Mouse (Mus musculus): Measurements from ENCODE around the gene Kif23.

The Kif23 gene

DNA sequence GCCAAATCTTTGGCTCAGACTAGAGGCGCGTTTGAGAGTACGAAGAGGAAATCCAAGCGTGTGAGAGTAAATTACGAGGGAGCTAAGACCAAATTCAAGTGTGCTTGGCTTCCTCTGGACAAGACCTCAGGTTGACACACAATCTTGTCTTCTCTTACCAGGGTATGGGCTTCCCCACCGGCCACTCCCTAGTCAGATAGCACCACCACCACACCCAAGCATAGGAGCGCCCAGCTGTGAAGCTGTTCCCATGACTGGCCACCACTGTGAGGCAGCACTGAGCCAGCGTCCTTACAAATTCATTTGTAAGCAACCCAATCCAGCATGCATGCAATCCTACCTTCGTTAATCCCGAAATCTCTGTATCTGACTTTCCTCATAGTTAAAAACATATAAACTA, 39.7 kb downstream of the Kif23 start:
- DNase-seq (ENCODE audit: low spot score in 2 of 2) = no peak

DNA sequence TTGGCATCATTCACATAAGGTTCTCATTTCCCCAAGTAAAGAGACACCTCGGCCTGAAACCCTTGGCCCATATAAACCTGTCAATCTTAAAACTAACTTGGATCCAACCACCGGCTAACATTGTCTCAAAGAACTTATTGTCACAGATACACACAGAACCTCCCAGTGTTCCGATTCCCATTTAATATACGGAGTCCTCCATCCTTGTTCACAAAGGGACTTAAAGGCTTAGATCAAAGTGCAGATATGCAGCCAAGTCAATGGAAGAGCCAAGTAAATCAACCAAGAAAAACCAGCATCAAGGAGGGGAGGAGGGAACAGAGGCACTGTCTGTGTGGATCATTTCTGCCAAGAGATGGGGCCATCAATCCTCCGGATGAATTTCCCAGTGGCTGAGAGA, 41.0 kb downstream of the Kif23 start:
- DNase-seq (ENCODE audit: low spot score in 2 of 2) = no peak

DNA sequence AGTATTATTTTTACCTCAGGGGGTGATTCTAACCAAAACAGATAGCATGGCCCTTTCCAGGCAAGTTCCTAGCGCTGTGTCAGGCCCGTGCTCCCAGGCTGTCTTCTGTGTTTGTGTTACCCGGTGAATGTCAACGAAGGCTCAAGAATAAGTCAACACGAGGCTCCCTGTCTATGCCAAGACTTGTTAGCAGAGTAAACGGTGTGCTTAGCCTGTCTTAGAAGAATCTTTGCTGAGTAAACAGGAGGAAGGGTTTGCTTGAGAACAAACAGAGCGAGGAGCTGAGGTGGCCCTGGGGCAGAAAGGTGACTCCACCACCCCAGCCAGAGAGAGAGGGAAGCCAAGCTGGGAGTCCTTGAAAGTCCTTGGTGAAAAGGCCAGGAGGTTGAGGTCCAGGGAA, 42.4 kb downstream of the Kif23 start:
- DNase-seq (ENCODE audit: low spot score in 2 of 2) = no peak

DNA sequence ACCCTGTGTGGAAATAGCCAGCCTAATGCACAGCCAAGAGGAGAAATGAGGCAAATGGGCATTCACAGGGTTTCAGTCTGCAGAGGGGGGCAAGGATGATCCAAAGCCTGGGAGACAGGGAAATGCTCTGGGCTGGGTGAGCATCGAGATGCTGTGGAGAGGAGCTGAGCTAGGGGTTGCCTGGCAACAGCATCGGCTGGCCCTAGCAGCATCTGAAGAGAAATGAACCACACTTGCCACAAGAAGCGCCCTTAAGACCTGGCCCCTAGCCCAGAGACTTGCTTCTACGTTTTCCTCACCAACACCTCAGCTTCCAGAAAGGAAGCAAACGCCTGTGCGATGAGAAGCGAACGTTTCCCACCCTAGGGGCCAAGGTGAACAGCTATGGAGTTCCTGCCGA, 44.1 kb downstream of the Kif23 start:
- DNase-seq (ENCODE audit: low spot score in 2 of 2) = peak; percentile 77 to 88

DNA sequence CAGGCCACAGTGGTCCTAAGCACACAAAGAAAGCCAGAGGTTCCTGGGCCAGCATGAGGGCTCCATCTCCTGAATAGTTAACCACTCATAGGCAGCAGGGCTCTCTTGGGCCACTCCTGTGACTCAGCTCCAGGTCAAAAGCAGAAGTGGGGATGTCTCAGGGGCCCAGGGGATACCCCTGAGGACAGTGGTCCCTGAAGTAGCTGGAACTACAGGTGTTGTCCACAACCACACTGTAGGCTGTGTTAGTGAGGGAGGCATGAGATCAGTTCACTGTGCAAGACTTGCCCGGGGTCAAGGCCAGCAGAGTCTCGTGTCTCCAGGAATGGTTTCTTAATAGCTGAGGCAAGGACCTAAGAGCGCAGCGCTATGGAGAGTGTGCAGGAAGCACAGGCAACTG, 45.0 kb downstream of the Kif23 start:
- DNase-seq (ENCODE audit: low spot score in 2 of 2) = no peak

DNA sequence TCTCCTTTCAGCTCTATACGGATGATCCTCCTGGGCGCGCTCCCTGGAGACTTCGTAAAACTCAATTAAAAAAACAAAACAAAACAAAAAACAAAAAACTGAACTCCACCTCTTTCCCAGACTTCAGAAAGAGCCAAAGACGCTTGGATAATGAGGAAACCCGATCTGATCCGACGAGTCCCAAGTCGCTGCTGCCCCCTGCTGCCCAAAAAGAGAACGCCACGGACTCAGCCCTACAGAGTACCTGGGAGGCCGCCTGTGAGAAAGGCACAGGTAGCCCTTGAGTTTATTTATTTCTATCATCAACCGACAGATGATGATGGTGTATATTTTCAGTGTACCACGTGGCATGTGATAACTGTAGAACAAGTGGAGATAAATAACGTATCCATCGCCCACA, 46.8 kb downstream of the Kif23 start:
- DNase-seq (ENCODE audit: low spot score in 2 of 2) = peak; percentile 82 to 90

DNA sequence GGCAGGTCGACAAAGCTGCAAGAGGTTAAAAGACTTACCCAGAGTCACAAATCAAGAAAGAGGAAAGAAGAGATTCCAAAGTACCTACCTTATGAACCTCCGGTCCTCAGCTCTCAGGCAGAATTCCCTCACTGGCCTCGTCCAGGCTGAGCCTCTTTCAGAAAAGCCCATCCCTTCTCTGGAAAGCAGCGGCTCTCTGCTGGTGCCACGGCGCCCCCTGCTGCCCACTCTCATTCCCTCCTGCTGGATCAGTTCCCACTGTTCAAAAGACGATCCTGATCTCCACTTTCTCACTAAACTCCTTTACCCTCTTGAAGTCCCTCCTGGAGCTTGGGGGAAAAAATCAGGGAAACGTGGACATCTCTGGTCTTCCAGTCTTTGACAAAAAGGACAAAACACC, 48.2 kb downstream of the Kif23 start:
- peak; percentile 88 to 93 for DNase-seq (ENCODE audit: low spot score in 2 of 2)

DNA sequence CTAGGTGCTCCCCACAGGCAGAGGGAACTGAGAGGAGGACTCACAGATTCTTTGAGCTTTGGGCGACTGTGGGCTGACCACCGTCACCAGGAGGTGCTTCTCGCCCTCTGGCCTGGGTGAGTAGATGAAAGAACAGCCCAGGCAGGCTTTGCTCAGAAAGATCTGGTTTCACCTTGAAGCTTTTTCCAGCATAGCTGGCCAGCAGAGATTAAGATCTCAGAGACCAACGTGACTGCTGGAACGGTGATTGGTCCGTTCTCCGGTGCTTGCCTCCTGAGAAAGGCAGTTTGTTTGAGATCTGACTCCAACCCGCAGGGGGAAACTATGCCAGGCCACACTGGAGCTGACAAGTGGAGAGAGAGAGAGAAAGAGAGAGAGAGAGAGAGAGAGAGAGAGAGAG, 51.6 kb downstream of the Kif23 start:
- no peak for DNase-seq (ENCODE audit: low spot score in 2 of 2)

DNA sequence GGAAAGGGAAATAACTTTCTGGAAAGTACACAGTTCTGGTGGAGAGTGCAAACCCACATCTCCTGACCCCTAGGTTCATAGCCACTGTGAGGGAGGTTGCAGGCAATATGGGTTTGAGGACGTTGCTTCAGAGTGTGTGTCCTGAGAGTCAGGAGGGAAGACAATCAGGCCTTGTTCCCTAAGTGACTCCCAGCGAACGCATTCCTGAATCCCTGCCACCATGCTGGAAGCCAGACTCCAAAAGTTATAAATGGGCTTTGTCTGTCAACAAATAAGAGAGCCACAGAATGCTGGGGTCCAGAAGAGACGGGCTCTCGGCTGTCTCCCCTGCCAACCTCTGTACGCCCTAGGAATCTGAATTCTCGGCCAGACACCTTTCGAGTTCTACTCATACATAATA, 56.7 kb downstream of the Kif23 start:
- no peak for DNase-seq (ENCODE audit: low spot score in 2 of 2)

DNA sequence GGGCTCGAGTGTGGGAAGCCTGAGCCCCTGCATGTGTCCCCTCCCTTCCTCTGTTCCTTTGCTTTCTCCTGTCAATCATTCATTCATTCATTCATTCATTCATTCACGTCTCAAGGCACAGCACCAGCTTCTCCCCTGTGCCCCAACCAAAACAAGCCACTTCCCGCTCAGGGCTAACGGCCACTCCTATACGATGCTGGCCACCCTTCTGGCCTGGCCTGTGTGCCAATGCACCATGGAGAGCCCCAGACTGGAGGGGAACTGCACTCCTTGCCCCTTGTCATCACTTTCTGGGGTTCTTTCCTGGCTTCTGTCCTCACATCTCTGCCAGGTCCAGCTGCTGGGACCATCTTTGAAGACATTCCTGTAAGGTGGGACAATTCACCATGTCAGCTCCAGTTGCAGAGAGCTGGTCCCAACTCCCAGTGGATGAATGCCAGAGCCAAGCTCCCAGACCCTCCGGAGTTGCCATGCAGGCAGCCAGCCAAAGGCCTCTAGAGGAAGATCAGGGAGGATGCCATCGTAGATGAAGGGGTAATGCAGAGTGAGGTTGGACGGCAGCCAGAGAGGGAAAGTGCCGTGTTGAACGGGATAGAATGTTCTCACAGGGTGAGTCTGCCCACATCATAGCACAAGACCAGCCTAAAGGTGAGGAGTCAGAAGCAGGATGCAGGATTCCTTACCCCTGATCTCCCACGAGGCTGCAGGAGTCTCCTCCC, 58.8 kb downstream of the Kif23 start:
- DNase-seq (ENCODE audit: low spot score in 2 of 2) = peak in 1 of 2 experiments; percentile 68

DNA sequence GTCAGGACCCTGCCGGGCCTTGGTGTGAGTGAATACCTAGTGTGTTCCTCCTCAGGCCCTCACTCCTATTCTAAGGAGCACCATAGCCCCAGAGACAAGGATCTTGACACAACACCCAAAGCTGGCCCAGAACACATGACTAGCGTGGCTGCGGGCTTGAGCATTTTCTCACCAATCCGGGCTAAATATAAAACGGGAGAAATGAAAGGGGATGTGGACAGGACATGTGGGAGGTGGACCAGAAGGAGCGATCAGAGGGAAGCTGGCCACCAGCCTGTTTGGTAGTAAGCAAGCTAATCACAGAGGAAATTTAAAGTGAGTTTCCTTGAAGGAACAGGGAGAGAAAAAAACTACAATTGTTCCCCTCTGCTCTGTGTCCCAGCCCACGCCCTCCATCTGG, 60.6 kb downstream of the Kif23 start:
- DNase-seq (ENCODE audit: low spot score in 2 of 2) = no peak

DNA sequence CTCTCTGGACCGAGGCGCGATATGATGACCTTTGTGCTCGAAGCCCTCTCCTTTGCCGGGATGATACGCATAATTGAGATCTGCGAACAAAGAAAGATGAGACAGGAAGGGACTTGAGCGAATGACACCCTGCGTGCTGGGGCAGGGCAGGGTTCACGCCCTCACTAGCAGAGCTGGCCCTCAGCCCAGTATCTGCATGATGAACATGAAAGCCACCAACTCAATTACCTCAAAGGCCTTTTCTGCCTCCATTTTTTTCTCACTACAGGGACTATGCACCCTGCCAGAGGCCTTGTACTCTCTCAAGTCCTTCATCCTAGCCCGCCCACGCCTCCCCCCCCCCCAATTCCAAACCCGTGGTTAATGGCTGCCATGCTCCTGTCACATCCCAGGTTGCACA, 61.6 kb downstream of the Kif23 start:
- DNase-seq (ENCODE audit: low spot score in 2 of 2) = no peak

DNA sequence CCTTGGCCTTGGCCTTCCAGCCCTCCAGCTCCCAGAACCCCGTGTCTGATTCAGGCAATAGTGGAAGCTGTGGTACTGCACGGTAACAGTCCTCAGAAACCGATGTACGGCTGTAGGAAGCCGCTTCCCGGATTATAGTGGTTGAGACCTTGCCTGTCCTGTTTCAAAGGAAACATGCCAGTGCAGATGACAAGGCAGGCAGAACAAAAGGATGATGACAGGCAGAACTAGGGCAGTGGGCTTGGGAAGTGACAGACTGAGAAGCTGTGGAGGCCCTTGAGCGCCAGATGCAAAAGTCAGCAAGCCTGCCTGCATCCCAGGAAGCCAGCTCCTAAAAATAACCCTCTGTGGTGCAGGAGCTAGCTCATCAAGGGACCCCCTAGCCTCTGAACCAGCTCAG, 62.2 kb downstream of the Kif23 start:
- no peak for DNase-seq (ENCODE audit: low spot score in 2 of 2)

DNA sequence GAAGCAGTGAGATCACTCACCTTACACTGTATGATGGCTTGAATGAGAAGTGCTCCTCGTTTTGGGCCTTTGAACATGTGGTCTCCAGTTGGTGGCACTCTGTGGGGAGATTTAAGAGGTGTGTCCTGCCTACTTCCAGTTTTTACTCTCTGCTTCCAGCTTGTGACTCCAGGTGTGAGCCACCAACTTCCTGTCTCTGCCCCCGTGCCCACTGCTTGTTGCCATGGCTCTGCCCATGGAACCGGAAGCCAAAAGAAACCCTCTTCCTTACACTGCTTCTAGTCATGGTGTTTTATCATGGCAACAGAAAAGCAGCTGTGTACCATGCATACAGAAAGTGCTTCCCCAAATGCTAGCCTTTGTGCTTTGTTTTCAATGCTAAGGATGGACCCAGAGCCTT, 64.4 kb downstream of the Kif23 start:
- DNase-seq (ENCODE audit: low spot score in 2 of 2) = no peak

DNA sequence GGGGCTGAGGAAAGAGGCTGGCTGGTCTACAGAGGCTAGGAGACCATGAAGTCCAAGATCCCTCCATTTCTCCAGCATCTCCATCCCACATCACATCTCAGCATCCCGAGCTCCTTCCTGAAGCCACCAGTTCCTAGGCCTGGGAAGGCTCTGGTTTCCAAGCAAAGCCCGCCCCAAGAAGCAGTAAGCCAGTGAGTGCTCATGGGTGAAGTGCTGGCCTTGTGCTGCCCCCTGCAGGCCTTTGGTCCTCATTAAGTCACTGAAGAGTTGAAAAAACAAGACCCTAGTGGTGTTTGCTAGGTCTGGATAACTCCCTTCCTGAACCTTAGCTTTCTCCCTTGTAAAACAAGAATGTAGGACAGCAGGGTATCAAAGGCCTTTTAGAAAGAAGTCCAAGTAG, 67.7 kb downstream of the Kif23 start:
- peak; percentile 85 to 88 for DNase-seq (ENCODE audit: low spot score in 2 of 2)

DNA sequence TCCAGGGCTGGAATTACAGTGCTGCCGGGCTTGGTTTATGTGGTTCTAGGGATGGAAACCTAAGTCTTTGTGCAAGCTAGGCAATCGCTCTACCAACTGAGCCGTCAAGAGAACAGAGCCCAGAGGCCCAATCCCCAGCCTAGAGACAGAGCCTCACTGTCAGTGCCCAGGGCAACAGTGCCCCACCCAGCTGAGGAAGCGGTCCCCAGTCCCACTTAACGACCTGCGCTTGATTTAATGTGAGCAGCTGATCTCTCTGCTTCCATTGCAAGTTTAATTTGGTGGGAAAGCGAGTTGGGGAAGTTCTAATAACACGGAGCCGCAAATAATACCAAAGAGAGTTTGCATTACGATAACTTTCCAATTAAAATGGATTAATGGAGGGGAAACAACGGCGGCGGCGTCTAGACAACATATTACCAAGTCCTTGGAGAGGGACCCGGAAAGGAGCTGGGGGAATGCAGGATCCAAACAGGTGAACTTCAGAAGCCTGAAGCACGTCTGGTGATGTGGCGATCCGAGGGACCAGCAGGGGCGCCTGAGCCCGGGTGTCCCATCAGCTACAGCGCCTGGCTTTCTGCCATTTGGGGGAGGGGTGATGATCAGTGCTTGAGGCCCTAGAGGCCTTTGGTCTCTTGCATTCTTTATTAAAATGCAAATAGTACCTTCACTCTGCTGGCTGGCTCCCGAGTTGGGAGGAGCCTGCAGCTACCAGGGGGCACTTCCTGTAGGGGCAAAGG, 69.0 kb downstream of the Kif23 start:
- peak; percentile 48 to 55 for DNase-seq (ENCODE audit: low spot score in 2 of 2)

DNA sequence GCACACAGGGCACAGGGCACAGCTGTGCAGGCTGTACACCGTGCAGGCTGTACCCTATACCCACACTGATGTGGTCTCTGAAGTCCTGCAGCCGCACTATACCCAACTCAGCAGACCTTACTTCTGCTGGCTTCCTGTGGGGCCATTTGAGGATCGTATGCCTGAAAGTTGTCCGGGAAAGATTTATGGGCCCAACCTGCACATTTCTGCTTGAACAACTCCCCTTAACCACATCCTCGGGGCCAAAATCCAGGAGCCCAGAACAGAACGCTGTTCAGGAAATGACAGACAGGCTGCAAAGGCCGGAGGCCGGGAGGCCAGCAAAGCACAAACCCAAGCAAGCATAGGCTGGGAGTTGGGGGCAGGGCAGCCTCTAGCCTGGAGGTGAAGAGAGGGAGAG, 73.2 kb downstream of the Kif23 start:
- no peak for DNase-seq (ENCODE audit: low spot score in 2 of 2)

DNA sequence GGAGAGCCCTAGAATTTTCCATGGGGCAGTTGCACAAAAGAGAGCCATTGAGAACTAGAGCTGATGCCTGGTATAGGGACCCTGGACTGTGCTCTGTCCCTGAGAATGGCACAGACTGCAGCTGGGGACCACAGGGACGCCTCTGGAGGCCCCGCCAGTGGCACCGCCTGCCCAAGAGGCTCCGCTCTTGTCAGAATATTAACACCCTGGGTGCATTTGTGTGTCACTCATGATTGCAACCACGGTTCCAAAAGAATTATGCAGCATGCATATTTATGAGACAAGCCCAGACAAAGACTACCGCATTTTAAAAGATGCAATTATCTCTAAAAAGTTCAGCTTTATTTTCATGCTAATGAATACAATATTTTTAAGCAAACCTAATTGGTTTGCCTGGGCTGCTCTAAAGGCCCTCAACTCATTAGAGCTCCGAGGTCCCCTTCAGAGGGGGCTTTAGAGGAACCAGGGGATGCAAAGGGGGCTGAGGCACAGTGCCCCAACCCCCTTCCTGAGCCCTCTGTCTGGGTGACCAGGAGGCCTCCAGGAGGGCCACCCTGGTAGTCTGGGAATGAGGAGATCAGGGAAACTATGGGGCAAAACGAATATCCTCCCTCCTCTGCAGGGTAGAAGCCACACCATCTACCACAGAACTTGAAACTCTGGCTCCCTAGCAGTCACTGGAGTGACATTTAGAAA, 74.2 kb downstream of the Kif23 start:
- DNase-seq (ENCODE audit: low spot score in 2 of 2) = peak; percentile 58 to 64

DNA sequence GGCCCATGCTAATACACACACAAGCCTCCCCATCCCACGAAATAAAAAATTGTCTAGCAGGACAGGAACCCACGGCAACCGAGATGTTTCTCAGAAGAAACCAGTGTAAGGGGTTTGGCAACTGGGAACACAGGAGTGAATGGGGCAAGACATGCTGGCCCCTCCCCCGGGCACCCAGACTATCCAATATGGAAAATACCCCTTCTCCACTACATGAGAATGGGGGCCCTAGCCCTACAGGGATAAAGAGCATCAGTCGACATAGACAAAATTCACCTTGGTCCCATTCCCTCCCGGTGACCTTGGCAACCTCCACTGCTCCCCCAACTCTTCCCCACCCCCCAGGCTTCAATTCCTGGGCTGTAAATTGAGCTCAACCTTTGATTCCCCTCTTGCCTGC, 74.7 kb downstream of the Kif23 start:
- no peak for DNase-seq (ENCODE audit: low spot score in 2 of 2)

DNA sequence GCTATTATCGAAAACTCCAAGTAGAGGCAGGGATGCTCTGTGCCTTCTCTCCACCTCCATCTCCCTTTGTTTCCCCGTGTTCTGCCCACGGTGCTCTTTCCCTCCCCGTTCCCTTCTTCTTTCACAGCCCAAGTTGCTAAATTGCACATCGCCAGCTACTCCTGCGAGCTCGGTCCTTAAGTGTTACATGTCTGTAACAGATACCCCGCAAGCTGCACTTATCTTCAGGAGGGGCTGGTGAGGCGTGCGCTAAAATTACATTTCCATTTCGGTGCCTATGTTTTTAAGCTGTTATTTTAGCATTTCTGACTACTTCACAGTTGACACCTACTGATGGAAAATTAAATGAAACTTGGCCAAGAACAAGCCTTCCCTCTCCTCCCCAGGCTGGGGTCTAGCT, 78.9 kb downstream of the Kif23 start:
- peak; percentile 65 to 84 for DNase-seq (ENCODE audit: low spot score in 2 of 2)
